Mouse (Mus musculus) spleen, adult 2 months (tissue): ENCODE measurements around the gene Acacb.

Experiments
- CTCF ChIP-seq: fragments of 200-500 bp; IDR thresholded peaks from 2 replicates; pipeline ENCODE4 v1.5.1; 2011; ENCODE audit warnings: mild to moderate bottlenecking, inconsistent platforms; ENCODE audit not compliant: insufficient read depth, insufficient read length, insufficient replicate concordance; ENCODE audit errors: extremely low read depth
- POLR2A ChIP-seq: fragments of 200-500 bp; IDR thresholded peaks from 2 replicates; pipeline ENCODE4 v1.6.1; 2011; ENCODE audit warnings: low read depth, low read length, inconsistent platforms

DNA sequence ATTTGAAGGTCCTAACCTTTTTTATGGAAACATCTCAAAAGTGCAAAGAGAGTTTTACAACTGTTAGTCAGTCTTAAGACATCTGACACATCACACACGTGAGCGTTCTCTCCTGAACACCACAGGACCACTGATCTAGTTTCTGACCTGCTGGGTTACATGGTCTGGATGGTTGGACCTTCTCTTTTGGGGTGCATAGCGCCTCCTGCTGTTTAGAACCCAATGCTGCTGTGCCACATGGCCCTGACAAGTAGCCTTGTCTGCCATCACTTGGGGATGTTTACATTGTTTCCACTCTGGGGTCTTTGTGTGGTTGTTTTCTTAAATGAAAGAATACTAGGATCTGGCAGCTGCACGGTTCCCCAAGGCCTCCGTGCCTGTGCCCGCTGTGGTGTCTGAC, 33.0 kb upstream of the Acacb start:
- TF ChIP-seq CTCF (no peak), POLR2A (no peak)
